Mouse (Mus musculus) kidney, postnatal 36 days (tissue): ENCODE measurements around the gene Itga11.
"Not testable (repeated sequence)": the region's sequence is repeated elsewhere in the genome, so short reads cannot be mapped to it uniquely, and the experiment has no call there.

Experiments
- DNase-seq, 2 experiments: peaks; one replicate each; pipeline ENCODE4 v3.0.0; 2021 to 2022; ENCODE audit warnings: mixed read lengths in 2 of 2

The Itga11 gene

GRCm38 (mm10) chr9:62768361-62768760 lies 90.7 kb downstream of the Itga11 start:
- DNase-seq, result no peak

GRCm38 (mm10) chr9:62772746-62773145 lies 95.1 kb downstream of the Itga11 start:
- no peak for DNase-seq

GRCm38 (mm10) chr9:62775464-62775863 lies 97.8 kb downstream of the Itga11 start:
- DNase-seq, result no peak

- peak; percentile 52 to 73 for DNase-seq
Measured at GRCm38 (mm10) chr9:62777461-62777860, 99.8 kb downstream of the Itga11 start.

DNA sequence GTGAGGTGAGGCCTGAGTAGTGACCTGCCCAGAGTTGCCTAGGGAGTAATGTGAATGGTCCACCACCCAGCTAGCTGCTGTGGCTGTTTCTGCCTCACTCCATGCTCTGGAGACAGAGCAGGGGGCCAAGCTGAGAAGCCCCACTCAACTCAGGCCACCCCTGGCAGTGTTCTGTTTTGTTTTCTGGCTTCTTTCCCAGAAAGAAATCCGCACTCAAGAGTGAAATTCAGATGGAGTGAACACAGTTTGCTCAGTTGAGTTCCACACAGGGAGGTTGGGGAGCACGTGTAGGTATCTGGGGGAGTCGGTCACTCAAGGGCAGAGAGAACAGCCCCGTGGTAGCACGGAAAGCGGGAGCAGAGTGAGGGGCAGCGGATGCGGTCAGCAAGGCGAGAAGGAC lies 101.1 kb downstream of the Itga11 start:
- no peak for DNase-seq

DNA sequence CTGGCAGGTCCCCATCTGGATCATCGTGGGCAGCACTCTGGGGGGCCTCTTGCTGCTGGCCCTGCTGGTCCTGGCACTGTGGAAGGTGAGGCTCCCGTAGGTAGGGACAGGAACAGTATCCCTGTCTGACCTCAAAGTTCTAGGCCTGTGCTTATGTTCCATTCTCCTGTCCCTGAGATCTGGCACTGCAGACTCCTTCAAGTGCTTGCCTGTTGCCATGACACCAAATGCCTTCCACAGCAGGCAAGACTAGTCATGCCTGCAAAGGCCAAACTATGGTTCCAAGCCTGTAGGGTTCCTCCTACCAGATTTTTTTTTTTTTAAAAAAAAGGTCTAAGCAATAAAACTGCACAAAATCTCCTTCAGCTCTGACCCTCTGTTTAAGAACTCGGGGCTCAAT lies 104.3 kb downstream of the Itga11 start:
- DNase-seq, result peak; percentile 30 to 42

- DNase-seq, result peak in 1 of 2 experiments; percentile 43
Measured at GRCm38 (mm10) chr9:62782976-62783781, 105.6 kb downstream of the Itga11 start.

DNA sequence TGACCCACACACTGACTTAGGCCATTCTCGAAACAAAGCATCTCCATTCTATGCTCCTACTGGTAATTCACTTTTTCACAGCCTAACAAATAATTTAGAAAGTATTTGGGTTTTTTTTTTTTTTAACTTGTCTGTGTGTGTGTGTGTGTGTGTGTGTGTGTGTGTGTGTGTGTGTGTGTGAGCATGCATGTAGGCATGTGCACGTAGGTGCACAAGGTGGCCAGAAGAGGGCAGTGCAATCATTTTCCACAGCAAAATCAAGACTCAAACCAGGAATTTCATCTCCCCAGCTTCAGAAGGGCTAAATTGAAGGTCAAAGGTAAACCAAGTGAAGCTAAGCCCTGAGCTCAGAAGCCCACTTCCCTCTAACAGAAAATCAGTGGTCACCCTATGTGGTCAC lies 106.6 kb downstream of the Itga11 start:
- peak in 1 of 2 experiments; percentile 21 for DNase-seq

- DNase-seq, result no peak
Measured at GRCm38 (mm10) chr9:62786721-62787120, 109.1 kb downstream of the Itga11 start.

- no peak for DNase-seq
Measured at GRCm38 (mm10) chr9:62789856-62790255, 112.2 kb downstream of the Itga11 start.

GRCm38 (mm10) chr9:62799218-62799617 lies 121.6 kb downstream of the Itga11 start:
- not testable (repeated sequence) for DNase-seq

GRCm38 (mm10) chr9:62810095-62810494 lies 132.5 kb downstream of the Itga11 start:
- no peak for DNase-seq

- no peak for DNase-seq
Measured at GRCm38 (mm10) chr9:62810543-62811515, 133.2 kb downstream of the Itga11 start.

DNA sequence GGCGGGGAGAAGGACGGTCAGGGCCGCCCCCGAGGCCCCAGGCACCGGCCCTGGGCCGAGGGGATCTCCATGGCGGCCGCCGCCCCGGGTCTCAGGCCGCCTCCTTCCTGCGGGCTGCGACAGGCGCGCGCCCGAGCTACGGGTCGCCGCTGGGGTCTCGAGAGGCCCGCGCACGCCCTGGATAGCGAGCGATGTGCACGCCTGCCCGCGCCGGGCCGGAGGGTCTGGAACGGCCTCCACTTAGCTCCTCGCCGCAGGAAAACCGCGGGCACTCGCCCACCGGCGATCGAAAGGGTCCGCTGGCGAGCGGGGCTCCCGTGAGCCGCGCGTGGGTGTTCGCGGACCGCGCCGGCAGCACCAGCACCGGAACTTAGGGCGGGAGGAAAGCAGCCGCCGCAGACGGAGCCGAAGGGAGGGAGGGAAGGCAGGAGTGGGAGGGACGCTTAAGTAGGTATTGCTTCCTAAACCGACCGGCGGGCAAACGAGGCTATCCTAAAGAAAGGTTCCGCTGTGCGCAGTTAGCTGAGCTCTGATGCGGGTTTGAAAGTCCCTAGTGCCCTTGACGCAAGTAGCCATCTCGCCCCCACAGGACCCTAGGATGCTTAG lies 134.0 kb downstream of the Itga11 start, which contains the start of gene Fem1b:
TSS of gene Fem1b (minus strand) at position 419 of the 606 bp plus-strand sequence.
- DNase-seq, result peak; percentile 92 to 93

DNA sequence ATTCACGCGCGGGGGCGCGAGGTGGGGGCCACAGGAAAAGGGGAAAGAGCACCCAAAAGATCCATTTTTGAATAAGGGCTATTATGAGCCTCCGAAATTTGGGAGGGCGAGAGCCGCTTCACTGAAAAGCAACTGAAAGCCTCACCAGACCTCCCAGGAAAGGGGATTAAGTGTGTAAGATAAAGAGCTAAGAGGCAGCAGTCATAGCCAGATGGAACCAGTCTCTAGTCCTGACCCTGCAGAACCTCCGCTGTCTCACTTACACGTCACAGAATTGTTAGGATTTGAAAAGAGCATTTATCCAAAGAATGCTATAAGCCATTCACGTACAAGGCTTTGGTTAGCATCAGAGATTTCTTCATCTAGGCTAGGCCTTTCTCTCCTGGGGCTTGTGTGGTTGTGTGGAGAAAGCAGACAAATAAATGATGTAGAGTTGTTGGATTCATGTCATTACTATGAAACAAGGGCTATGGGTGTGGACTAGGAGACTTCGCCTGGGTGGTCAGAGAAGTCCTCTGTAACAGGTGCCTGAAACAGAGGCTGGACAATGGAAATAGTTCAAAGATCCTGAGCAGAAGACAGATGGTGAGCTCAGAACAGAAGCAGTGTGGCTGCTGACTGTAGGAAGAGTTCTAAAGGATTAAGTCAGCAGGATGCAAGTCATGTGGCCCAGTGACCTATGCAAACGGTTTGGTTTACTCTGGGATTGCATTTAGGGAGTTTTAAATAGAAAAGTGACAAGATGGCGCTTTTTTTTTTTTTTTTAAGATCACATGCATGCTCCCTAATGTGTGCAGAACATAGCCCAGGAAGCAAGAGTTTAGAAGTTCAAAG lies 134.8 kb downstream of the Itga11 start:
- no peak for DNase-seq

- DNase-seq, result no peak
Measured at GRCm38 (mm10) chr9:62814751-62815150, 137.1 kb downstream of the Itga11 start.

DNA sequence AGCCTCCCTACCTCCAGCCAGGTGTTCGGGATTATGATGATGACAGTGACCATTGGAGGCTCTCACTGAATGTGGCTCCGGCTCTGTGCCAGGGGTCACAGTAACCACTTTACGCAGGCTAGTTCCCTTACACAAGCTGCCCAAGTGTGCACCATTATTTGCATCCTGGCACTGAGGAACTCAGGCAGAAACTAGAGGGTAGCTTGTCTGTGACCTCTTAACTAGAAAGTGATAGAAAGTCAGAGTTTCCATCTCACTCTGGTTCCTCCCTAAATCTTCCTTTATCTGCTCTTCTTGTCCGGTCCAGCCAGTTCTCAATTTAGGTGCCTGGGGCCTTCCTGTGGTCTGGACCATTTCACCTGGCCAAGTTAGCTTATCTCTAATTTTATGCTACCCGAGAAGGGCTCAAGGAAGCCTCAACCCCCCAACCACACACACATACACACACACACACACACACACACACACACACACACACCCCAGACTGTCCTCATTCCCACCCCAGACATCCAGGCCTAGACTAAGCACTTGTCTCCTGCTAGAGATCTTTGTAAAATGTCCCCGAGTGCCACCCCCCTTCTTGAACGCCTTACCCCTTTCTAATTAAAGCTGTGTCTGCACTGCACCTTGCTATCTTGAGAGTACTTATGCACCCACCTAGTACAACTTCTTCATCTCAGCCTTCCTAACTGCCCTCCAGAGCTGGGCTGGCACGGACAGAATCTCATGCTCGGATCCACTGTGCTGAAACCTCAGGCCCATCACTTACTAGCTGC lies 138.9 kb downstream of the Itga11 start:
- DNase-seq, result no peak

DNA sequence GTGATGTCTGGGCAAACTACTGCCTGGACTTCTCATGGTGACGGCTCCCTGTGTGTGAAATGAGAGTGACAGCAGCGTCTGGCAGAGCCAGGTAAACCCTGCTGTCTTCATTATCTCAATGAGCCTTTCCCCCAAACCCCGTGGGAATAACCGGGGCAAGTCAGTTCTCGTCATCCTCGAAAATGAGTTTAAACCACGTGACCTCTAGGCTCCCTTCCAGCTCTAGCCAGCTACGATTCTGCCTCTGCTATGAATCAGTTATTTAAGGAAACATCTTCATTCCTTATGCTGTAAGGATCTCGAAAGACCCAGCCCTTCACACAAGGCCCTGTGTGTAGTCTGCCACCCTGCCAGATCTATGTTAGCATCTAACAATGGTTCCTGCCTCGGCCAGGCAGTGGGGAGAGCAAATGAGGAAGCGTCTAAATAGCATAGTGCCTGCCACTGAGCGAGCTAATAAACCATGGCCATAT lies 139.5 kb downstream of the Itga11 start:
- DNase-seq, result peak in 1 of 2 experiments; percentile 23

DNA sequence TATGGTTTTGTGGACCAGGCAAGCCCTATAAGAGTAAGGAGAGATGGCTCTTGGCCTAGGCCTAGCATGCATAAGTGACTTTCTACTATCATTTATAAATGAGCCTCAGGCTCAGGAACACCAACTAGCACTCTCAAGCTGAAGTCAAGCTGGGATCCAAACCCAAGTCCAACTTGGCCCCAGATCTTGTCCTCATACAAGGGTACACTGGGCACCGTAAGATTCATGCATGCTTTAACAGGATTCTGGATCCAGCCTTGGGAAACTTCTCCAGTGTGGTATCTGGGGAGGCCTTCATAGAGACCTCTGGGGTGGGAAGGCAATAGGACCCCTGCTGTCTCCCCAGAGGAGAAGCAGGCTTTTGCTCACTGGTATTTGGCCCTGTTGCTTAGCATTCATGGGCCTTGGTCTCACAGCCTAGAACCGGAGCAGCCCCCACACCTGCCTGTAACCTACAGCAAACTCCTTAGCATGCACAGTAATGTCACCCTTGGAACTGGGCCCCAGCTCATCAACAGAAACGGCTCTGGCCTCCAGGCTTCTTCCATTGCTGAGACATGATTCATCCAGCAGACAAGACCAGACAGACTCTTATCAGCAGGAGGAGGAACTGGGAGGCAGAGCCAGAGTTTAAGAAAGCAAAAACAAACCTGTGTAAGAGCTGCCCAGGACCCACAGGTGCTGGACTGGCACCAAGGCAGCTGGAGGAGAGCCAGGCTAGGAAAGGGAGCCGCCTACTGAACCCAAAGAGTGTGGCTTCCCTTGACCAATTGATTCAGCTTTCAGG lies 140.4 kb downstream of the Itga11 start:
- DNase-seq, result peak in 1 of 2 experiments; percentile 58

- DNase-seq, result no peak
Measured at GRCm38 (mm10) chr9:62819494-62819893, 141.9 kb downstream of the Itga11 start.
